26 mouse cellular contexts compared by ENCODE assay signal in genomic region chr1:14566386-14566785, GRCm38 (mm10).
"Had no signal": no experiment of that assay in that cellular context is flagged by ENCODE, and none has a peak within 500 bp of the region (broad histone marks: within the 10 kb centered on the region; RNA-seq: fewer than 3 reads in every experiment).

No protein-coding gene starts in this region.

- H3K4me1 ChIP-seq: heart, embryonic 13.5 days; heart, embryonic 15.5 days; hindbrain, embryonic 13.5 days; hindbrain, embryonic 15.5 days; limb, embryonic 15.5 days; liver, embryonic 12.5 days had no signal

- H3K4me2 ChIP-seq: heart, embryonic 11.5 days; heart, embryonic 13.5 days; heart, embryonic 15.5 days; hindbrain, embryonic 13.5 days; hindbrain, embryonic 15.5 days; intestine, embryonic 15.5 days; limb, embryonic 13.5 days; limb, embryonic 15.5 days; liver, embryonic 12.5 days had no signal

- DNase-seq: gastrocnemius, adult 2 months; gastrocnemius, postnatal 10 days; gastrocnemius, postnatal 25 days; heart, adult 18-20 months; heart, postnatal 14 days; heart, postnatal 36 days; kidney, adult 18-20 months; kidney, adult 8-10 months; kidney, postnatal 10 days; kidney, postnatal 25 days; kidney, postnatal 4 days; layer of hippocampus, adult 9-11 months; layer of hippocampus, postnatal 36 days; left cerebral cortex, postnatal 4 days had no signal

- H3K36me3 ChIP-seq: heart, embryonic 13.5 days; heart, embryonic 15.5 days; hindbrain, embryonic 13.5 days; hindbrain, embryonic 15.5 days; intestine, embryonic 15.5 days; limb, embryonic 13.5 days; limb, embryonic 15.5 days; liver, embryonic 12.5 days had no signal

- H3K27ac ChIP-seq: gastrocnemius, adult 2 months; heart, embryonic 13.5 days; heart, embryonic 15.5 days; hindbrain, embryonic 13.5 days; hindbrain, embryonic 15.5 days; intestine, embryonic 15.5 days; limb, embryonic 13.5 days; limb, embryonic 15.5 days; liver, embryonic 12.5 days; liver, embryonic 14.5 days had no signal

- H3K9me3 ChIP-seq: heart, embryonic 13.5 days; heart, embryonic 15.5 days; hindbrain, embryonic 13.5 days; hindbrain, embryonic 15.5 days; intestine, embryonic 15.5 days; limb, embryonic 13.5 days; limb, embryonic 15.5 days; liver, embryonic 12.5 days had no signal

- ATAC-seq: inflammation-experienced regulatory T-cells, adult 6 months; intestine, embryonic 15.5 days; intestine, postnatal 0 days; liver, embryonic 12.5 days had no signal

- H3K9ac ChIP-seq: heart, embryonic 13.5 days; heart, embryonic 15.5 days; hindbrain, embryonic 13.5 days; hindbrain, embryonic 15.5 days; intestine, embryonic 15.5 days; limb, embryonic 13.5 days; limb, embryonic 15.5 days; liver, embryonic 12.5 days; liver, embryonic 14.5 days had no signal

- H3K27me3 ChIP-seq: heart, embryonic 13.5 days; heart, embryonic 15.5 days; hindbrain, embryonic 13.5 days; hindbrain, embryonic 15.5 days; intestine, embryonic 15.5 days; liver, embryonic 12.5 days had no signal

- H3K4me3 ChIP-seq: gastrocnemius, adult 2 months; heart, embryonic 13.5 days; heart, embryonic 15.5 days; hindbrain, embryonic 13.5 days; hindbrain, embryonic 15.5 days; intestine, embryonic 15.5 days; limb, embryonic 13.5 days; limb, embryonic 15.5 days; liver, embryonic 12.5 days had no signal
